Mouse (Mus musculus): Measurements from ENCODE around the gene Prss36. TPM values are rescaled to one million over a fixed set of nuclear protein-coding genes. Genes with fewer than 3 reads are reported as not detected.

Prss36 gene
- polyA plus RNA-seq, 1 experiment = 15.9 TPM

DNA sequence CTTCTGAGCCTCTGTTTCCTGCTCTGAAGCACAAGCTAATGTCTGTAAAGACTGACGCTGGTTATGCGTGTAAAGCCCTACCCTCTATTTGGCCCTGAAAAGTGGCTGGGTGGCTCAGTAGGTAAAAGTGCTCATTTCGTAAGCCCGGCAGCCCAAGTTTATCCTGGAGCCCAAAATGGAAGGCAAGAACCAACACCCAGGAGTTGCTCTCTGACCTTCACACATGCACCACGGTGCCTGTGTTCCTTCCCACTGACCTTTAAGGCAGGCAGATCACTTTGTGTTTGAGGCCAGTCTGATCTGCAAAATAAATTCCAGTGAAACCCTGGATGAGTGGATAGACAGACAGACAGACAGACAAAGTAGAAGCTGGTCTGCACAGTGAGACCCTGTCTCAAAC is 22.8 kb downstream of the Prss36 start:
- TF ChIP-seq CTCF (IDR thresholded peaks at IDR 0.05; ENCODE audit: borderline replicate concordance, insufficient read depth, low read depth, low read length) (no peak), POLR2A (IDR thresholded peaks at IDR 0.05; ENCODE audit: borderline replicate concordance, insufficient read depth, low read length) (no peak)
- Histone ChIP-seq H3K4me1 (ENCODE audit: control insufficient read depth, insufficient read depth, low read length) (no peaks in the 10 kb centered on the region), H3K27me3 (ENCODE audit: control insufficient read depth, insufficient read depth, low read length) (no peaks in the 10 kb centered on the region), H3K27ac (ENCODE audit: insufficient read depth, low read length) (no peak overlapping the region), H3K4me3 (replicated peaks; ENCODE audit: insufficient read depth, low read depth, low read length) (no peak overlapping the region)
- DNase-seq = no peak
- 87% methylated on average over 5 of the region's 5 CpGs for WGBS

DNA sequence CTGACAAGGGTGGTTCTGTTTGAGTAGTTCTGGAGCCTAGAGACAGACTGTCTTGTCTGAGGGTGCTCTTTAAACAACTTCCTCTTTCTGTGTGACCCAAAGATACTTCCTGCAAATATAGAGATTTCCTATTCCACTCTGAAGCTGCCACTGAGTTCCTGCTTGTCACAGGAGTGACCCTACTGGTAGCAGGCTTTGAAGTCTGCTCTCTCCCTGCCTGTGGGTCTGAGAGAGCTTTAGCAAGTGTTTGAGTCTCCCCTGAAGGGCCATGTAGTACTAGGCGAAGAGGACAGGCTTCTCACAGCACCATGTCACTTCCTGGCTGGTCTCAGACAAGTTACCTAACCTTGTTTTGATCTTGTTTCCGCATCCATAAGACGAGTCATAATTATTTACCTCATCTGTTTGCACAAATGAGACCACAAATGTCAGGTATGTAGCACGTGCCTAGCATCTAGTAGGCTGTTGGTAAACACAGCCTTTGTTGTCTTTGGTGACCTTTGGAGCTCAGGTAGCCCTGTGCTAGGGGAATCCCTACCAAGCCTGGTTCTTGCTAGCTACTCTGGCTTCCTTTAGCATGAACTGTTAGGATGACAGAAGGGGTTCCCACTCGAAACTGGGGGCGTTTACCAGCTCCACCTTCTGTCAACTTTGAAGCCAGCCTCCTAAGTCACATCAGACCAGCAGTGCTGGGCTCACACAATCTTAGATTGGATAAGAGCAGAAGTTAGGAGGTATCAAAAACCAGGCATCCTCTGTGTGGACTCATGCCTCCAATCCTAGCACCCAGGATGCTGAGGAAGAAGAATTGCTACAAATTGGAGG is 23.9 kb downstream of the Prss36 start:
- 75% methylated on average over 6 of the region's 6 CpGs for WGBS
- Histone ChIP-seq H3K27me3 (ENCODE audit: control insufficient read depth, insufficient read depth, low read length) (no peaks in the 10 kb centered on the region), H3K4me3 (replicated peaks; ENCODE audit: insufficient read depth, low read depth, low read length) (no peak overlapping the region), H3K4me1 (ENCODE audit: control insufficient read depth, insufficient read depth, low read length) (no peaks in the 10 kb centered on the region), H3K27ac (ENCODE audit: insufficient read depth, low read length) (no peak overlapping the region)
- no peak for DNase-seq
- TF ChIP-seq POLR2A (IDR thresholded peaks at IDR 0.05; ENCODE audit: borderline replicate concordance, insufficient read depth, low read length) (no peak), CTCF (IDR thresholded peaks at IDR 0.05; ENCODE audit: borderline replicate concordance, insufficient read depth, low read depth, low read length) (no peak)

DNA sequence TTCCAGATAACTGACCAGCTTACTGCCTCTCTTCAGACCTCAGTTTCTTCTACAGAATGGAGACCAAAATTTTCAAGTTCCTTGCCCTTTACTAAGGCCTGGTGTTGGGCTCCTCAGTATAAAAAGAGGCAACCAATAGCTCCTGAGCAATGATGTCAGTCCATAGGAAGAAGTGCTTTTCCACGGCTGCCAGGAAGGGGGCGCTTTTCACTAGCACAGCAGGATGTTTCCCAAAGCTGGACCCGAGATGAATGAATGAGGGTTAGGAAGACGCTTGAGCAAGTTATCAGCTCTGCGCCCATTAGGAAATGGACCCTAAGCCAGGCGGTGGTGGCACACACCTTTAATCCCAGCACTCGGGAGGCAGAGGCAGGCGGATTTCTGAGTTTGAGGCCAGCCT is 25.0 kb downstream of the Prss36 start:
- no peak overlapping the region for H3K4me3 ChIP-seq (replicated peaks; ENCODE audit: insufficient read depth, low read depth, low read length)
- 59% methylated on average over 8 of the region's 8 CpGs for WGBS
- no peaks in the 10 kb centered on the region for H3K4me1 ChIP-seq (ENCODE audit: control insufficient read depth, insufficient read depth, low read length)
- no peak overlapping the region for H3K27ac ChIP-seq (ENCODE audit: insufficient read depth, low read length)
- TF ChIP-seq POLR2A (IDR thresholded peaks at IDR 0.05; ENCODE audit: borderline replicate concordance, insufficient read depth, low read length) = no peak
- peak; percentile 39; the same call in 1 of the 2 replicates for TF ChIP-seq CTCF (IDR thresholded peaks at IDR 0.05; ENCODE audit: borderline replicate concordance, insufficient read depth, low read depth, low read length)
- no peak for DNase-seq
- H3K27me3 ChIP-seq (ENCODE audit: control insufficient read depth, insufficient read depth, low read length) = no peaks in the 10 kb centered on the region

- peak; percentile 13; the same call in 1 of the 2 replicates for TF ChIP-seq CTCF (IDR thresholded peaks at IDR 0.05; ENCODE audit: borderline replicate concordance, insufficient read depth, low read depth, low read length)
- TF ChIP-seq POLR2A (IDR thresholded peaks at IDR 0.05; ENCODE audit: borderline replicate concordance, insufficient read depth, low read length) = no peak
- Histone ChIP-seq H3K27me3 (ENCODE audit: control insufficient read depth, insufficient read depth, low read length) (no peaks in the 10 kb centered on the region), H3K4me1 (ENCODE audit: control insufficient read depth, insufficient read depth, low read length) (no peaks in the 10 kb centered on the region), H3K4me3 (replicated peaks; ENCODE audit: insufficient read depth, low read depth, low read length) (no peak overlapping the region), H3K27ac (ENCODE audit: insufficient read depth, low read length) (no peak overlapping the region)
- 78% methylated on average over 7 of the region's 7 CpGs for WGBS
- DNase-seq = no peak
Observed at GRCm38 (mm10) chr7:127919290-127919689, 27.2 kb downstream of the Prss36 start.

- no peak overlapping the region for H3K27ac ChIP-seq (ENCODE audit: insufficient read depth, low read length)
Observed at GRCm38 (mm10) chr7:127918203-127918602, 28.3 kb downstream of the Prss36 start.

GRCm38 (mm10) chr7:127915293-127915692 is 31.2 kb downstream of the Prss36 start:
- WGBS = 91% methylated on average over 12 of the region's 12 CpGs
- no peak overlapping the region for H3K4me3 ChIP-seq (replicated peaks; ENCODE audit: insufficient read depth, low read depth, low read length)
- H3K27me3 ChIP-seq (ENCODE audit: control insufficient read depth, insufficient read depth, low read length) = no peaks in the 10 kb centered on the region
- no peak for DNase-seq
- H3K4me1 ChIP-seq (ENCODE audit: control insufficient read depth, insufficient read depth, low read length) = no peaks in the 10 kb centered on the region
- TF ChIP-seq CTCF (IDR thresholded peaks at IDR 0.05; ENCODE audit: borderline replicate concordance, insufficient read depth, low read depth, low read length) = no peak
- no peak for TF ChIP-seq POLR2A (IDR thresholded peaks at IDR 0.05; ENCODE audit: borderline replicate concordance, insufficient read depth, low read length)
- H3K27ac ChIP-seq (ENCODE audit: insufficient read depth, low read length) = no peak overlapping the region

More at GRCm38 (mm10) chr7:127918203-127918602, 28.3 kb downstream of the Prss36 start:
- TF ChIP-seq CTCF (IDR thresholded peaks at IDR 0.05; ENCODE audit: borderline replicate concordance, insufficient read depth, low read depth, low read length) = peak; percentile 45
- TF ChIP-seq POLR2A (IDR thresholded peaks at IDR 0.05; ENCODE audit: borderline replicate concordance, insufficient read depth, low read length) = no peak
- WGBS = 50% methylated on average over 3 of the region's 3 CpGs
- Histone ChIP-seq H3K27me3 (ENCODE audit: control insufficient read depth, insufficient read depth, low read length) (no peaks in the 10 kb centered on the region), H3K4me3 (replicated peaks; ENCODE audit: insufficient read depth, low read depth, low read length) (no peak overlapping the region), H3K4me1 (ENCODE audit: control insufficient read depth, insufficient read depth, low read length) (no peaks in the 10 kb centered on the region)
- DNase-seq = peak; percentile 34 to 47

- TF ChIP-seq POLR2A (IDR thresholded peaks at IDR 0.05; ENCODE audit: borderline replicate concordance, insufficient read depth, low read length) (no peak), CTCF (IDR thresholded peaks at IDR 0.05; ENCODE audit: borderline replicate concordance, insufficient read depth, low read depth, low read length) (no peak)
- Histone ChIP-seq H3K27ac (ENCODE audit: insufficient read depth, low read length) (no peak overlapping the region), H3K27me3 (ENCODE audit: control insufficient read depth, insufficient read depth, low read length) (no peaks in the 10 kb centered on the region), H3K4me1 (ENCODE audit: control insufficient read depth, insufficient read depth, low read length) (no peaks in the 10 kb centered on the region), H3K4me3 (replicated peaks; ENCODE audit: insufficient read depth, low read depth, low read length) (peak overlapping the region; percentile 90)
- DNase-seq = no peak
- WGBS = 27% methylated on average over 4 of the region's 4 CpGs
Observed at GRCm38 (mm10) chr7:127912938-127913337, 33.6 kb downstream of the Prss36 start.
